Mouse (Mus musculus): ENCODE data around the gene Dazl. TPM values are rescaled to one million over a fixed set of nuclear protein-coding genes. Genes with fewer than 3 reads are reported as not detected.

Gene Dazl
- polyA plus RNA-seq, 1 experiment = not detected

DNA sequence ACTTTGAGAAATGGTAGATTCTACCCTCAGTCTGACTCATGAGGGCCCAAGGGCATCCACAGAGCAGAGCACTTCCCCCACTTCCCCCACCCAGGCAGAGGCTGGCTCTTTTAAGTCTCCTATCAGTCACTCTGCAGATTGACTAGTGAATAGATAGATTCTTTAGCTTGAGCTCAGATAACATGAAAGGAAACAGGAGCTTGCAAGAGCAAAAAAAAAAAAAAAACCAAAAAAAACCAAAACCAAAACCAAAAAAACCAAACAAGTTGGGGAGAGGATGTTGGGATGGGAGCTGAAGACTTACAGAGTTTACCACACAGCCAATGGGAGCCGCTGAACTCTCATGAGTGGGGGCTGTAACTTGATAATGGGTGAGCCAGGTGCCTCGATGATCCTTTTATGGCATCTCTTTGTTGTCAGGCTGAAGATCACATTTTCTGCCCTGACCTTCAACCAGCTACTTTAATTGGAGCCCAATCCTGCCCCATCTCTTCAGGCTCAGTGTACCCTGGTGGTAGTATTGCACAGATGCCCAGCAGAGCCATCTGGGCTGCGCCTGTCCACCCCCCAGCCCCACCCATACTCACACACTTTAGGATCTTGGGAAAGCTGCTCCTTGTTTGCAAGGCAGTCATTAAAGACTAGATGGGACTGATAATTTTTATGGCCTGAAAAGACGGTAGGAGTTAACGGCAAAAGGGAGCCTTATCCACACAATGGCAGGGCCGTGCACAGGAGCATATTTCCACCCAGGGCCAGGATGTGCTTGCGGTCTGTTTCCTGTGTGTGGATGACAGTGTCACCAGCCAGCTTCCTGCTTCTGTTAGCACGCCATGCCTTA lies 38.0 kb upstream of the Dazl start:
- H3ac ChIP-seq (ENCODE audit: control insufficient read depth, insufficient read length, low read depth) = no peak overlapping the region
- no peak overlapping the region for H3K4me3 ChIP-seq (ENCODE audit: insufficient read depth, poor library complexity, severe bottlenecking)
- H3K79me3 ChIP-seq (ENCODE audit: low read depth) = no peaks in the 10 kb centered on the region
- no peaks in the 10 kb centered on the region for H3K36me3 ChIP-seq (ENCODE audit: control insufficient read depth, insufficient read depth)
- no peaks in the 10 kb centered on the region for H3K27me3 ChIP-seq (ENCODE audit: control insufficient read depth, insufficient read depth, insufficient read length)
- H3K79me2 ChIP-seq (ENCODE audit: control insufficient read depth, insufficient read depth) = no peaks in the 10 kb centered on the region
- TF ChIP-seq FOSL1 (IDR thresholded peaks at IDR 0.05; ENCODE audit: insufficient read depth, low read length, poor library complexity, severe bottlenecking) (no peak), MYOG (IDR thresholded peaks at IDR 0.05; ENCODE audit: control insufficient read depth, extremely low read depth, insufficient read length) (no peak), USF1 (IDR thresholded peaks at IDR 0.05; ENCODE audit: low read depth) (no peak), MYOD1 (IDR thresholded peaks at IDR 0.05; ENCODE audit: control insufficient read depth, insufficient read length, low read depth) (no peak), CTCF (IDR thresholded peaks at IDR 0.05; ENCODE audit: control insufficient read depth, insufficient read depth, insufficient read length) (no peak), CEBPB (IDR thresholded peaks at IDR 0.05; ENCODE audit: low read depth) (no peak), MAX (IDR thresholded peaks at IDR 0.05) (no peak)

- no peaks in the 10 kb centered on the region for H3K79me3 ChIP-seq (ENCODE audit: low read depth)
- H3K36me3 ChIP-seq (ENCODE audit: control insufficient read depth, insufficient read depth) = no peaks in the 10 kb centered on the region
- H3K27me3 ChIP-seq (ENCODE audit: control insufficient read depth, insufficient read depth, insufficient read length) = no peaks in the 10 kb centered on the region
- no peaks in the 10 kb centered on the region for H3K79me2 ChIP-seq (ENCODE audit: control insufficient read depth, insufficient read depth)
- H3ac ChIP-seq (ENCODE audit: control insufficient read depth, insufficient read length, low read depth) = no peak overlapping the region
- H3K4me3 ChIP-seq (ENCODE audit: insufficient read depth, poor library complexity, severe bottlenecking) = no peak overlapping the region
- TF ChIP-seq MAX (IDR thresholded peaks at IDR 0.05) (no peak), USF1 (IDR thresholded peaks at IDR 0.05; ENCODE audit: low read depth) (no peak), MYOD1 (IDR thresholded peaks at IDR 0.05; ENCODE audit: control insufficient read depth, insufficient read length, low read depth) (no peak), CEBPB (IDR thresholded peaks at IDR 0.05; ENCODE audit: low read depth) (no peak), MYOG (IDR thresholded peaks at IDR 0.05; ENCODE audit: control insufficient read depth, extremely low read depth, insufficient read length) (no peak), FOSL1 (IDR thresholded peaks at IDR 0.05; ENCODE audit: insufficient read depth, low read length, poor library complexity, severe bottlenecking) (no peak), CTCF (IDR thresholded peaks at IDR 0.05; ENCODE audit: control insufficient read depth, insufficient read depth, insufficient read length) (no peak)
These were observed 36.8 kb upstream of the Dazl start for GRCm38 (mm10) chr17:50330245-50330644.

GRCm38 (mm10) chr17:50324658-50325057 lies 31.2 kb upstream of the Dazl start:
- H3K36me3 ChIP-seq (ENCODE audit: control insufficient read depth, insufficient read depth) = no peaks in the 10 kb centered on the region
- TF ChIP-seq USF1 (IDR thresholded peaks at IDR 0.05; ENCODE audit: low read depth) (no peak), MAX (IDR thresholded peaks at IDR 0.05) (no peak), MYOD1 (IDR thresholded peaks at IDR 0.05; ENCODE audit: control insufficient read depth, insufficient read length, low read depth) (no peak), FOSL1 (IDR thresholded peaks at IDR 0.05; ENCODE audit: insufficient read depth, low read length, poor library complexity, severe bottlenecking) (no peak), MYOG (IDR thresholded peaks at IDR 0.05; ENCODE audit: control insufficient read depth, extremely low read depth, insufficient read length) (no peak), CEBPB (IDR thresholded peaks at IDR 0.05; ENCODE audit: low read depth) (no peak), CTCF (IDR thresholded peaks at IDR 0.05; ENCODE audit: control insufficient read depth, insufficient read depth, insufficient read length) (no peak)
- H3K79me3 ChIP-seq (ENCODE audit: low read depth) = no peaks in the 10 kb centered on the region
- H3ac ChIP-seq (ENCODE audit: control insufficient read depth, insufficient read length, low read depth) = no peak overlapping the region
- H3K4me3 ChIP-seq (ENCODE audit: insufficient read depth, poor library complexity, severe bottlenecking) = no peak overlapping the region
- H3K27me3 ChIP-seq (ENCODE audit: control insufficient read depth, insufficient read depth, insufficient read length) = no peaks in the 10 kb centered on the region
- no peaks in the 10 kb centered on the region for H3K79me2 ChIP-seq (ENCODE audit: control insufficient read depth, insufficient read depth)

- H3ac ChIP-seq (ENCODE audit: control insufficient read depth, insufficient read length, low read depth) = no peak overlapping the region
- no peaks in the 10 kb centered on the region for H3K79me2 ChIP-seq (ENCODE audit: control insufficient read depth, insufficient read depth)
- no peaks in the 10 kb centered on the region for H3K27me3 ChIP-seq (ENCODE audit: control insufficient read depth, insufficient read depth, insufficient read length)
- no peaks in the 10 kb centered on the region for H3K36me3 ChIP-seq (ENCODE audit: control insufficient read depth, insufficient read depth)
- TF ChIP-seq MYOD1 (IDR thresholded peaks at IDR 0.05; ENCODE audit: control insufficient read depth, insufficient read length, low read depth) (no peak), USF1 (IDR thresholded peaks at IDR 0.05; ENCODE audit: low read depth) (no peak), MYOG (IDR thresholded peaks at IDR 0.05; ENCODE audit: control insufficient read depth, extremely low read depth, insufficient read length) (no peak), FOSL1 (IDR thresholded peaks at IDR 0.05; ENCODE audit: insufficient read depth, low read length, poor library complexity, severe bottlenecking) (no peak), CEBPB (IDR thresholded peaks at IDR 0.05; ENCODE audit: low read depth) (no peak), MAX (IDR thresholded peaks at IDR 0.05) (no peak), CTCF (IDR thresholded peaks at IDR 0.05; ENCODE audit: control insufficient read depth, insufficient read depth, insufficient read length) (no peak)
- no peak overlapping the region for H3K4me3 ChIP-seq (ENCODE audit: insufficient read depth, poor library complexity, severe bottlenecking)
- H3K79me3 ChIP-seq (ENCODE audit: low read depth) = no peaks in the 10 kb centered on the region
These were observed 25.4 kb upstream of the Dazl start for GRCm38 (mm10) chr17:50318810-50319209.

DNA sequence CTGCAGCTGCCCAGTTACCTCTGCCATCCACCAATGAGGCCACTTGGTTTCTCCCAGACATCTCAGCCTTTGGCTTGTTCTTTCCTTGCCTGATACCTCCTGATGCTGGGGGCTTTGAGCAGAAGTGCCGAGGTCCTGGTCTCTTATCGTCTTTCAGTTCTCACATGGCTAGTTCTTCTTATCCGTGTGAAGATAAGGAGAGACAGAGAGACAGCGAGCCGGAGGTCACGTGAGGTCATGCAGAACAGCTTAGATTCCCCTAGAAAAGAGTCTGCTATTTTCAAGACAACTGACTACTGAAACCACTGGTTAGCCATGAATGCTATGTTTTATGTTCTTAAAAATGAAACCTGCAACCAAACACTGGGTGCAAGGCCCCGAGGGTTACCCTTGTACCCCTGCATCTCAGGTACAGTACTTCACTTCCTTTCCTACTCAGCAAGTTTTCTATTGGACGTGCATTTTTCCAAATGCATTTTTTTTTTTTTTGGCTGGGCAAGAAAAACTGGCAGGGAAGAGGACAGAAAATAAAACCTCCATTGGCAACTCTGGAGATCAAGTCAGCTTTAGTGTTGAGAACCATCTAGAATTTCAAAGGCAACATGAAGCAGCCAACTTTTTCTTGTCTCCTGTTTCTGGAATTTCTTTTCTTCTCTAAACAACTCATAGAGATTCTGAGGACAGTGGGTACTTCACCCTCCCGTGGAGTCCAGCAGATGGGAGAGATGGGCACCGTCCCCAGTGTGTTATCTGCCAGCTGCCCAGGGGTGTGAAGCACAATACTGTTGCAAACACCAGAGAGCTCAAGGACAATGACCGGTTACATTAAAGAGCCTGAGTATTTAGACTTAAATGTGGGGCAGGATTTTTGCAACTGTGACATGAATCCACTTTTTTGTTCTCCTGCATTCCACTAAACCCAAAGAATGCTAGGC lies 23.0 kb upstream of the Dazl start:
- TF ChIP-seq CEBPB (IDR thresholded peaks at IDR 0.05; ENCODE audit: low read depth) = no peak
- no peak for TF ChIP-seq MYOD1 (IDR thresholded peaks at IDR 0.05; ENCODE audit: control insufficient read depth, insufficient read length, low read depth)
- no peak for TF ChIP-seq MAX (IDR thresholded peaks at IDR 0.05)
- no peak for TF ChIP-seq MYOG (IDR thresholded peaks at IDR 0.05; ENCODE audit: control insufficient read depth, extremely low read depth, insufficient read length)
- TF ChIP-seq USF1 (IDR thresholded peaks at IDR 0.05; ENCODE audit: low read depth) = no peak
- TF ChIP-seq CTCF (IDR thresholded peaks at IDR 0.05; ENCODE audit: control insufficient read depth, insufficient read depth, insufficient read length) = no peak
- no peak for TF ChIP-seq FOSL1 (IDR thresholded peaks at IDR 0.05; ENCODE audit: insufficient read depth, low read length, poor library complexity, severe bottlenecking)
- no peaks in the 10 kb centered on the region for H3K36me3 ChIP-seq (ENCODE audit: control insufficient read depth, insufficient read depth)
- H3K27me3 ChIP-seq (ENCODE audit: control insufficient read depth, insufficient read depth, insufficient read length) = no peaks in the 10 kb centered on the region
- H3ac ChIP-seq (ENCODE audit: control insufficient read depth, insufficient read length, low read depth) = no peak overlapping the region
- no peaks in the 10 kb centered on the region for H3K79me3 ChIP-seq (ENCODE audit: low read depth)
- no peak overlapping the region for H3K4me3 ChIP-seq (ENCODE audit: insufficient read depth, poor library complexity, severe bottlenecking)
- no peaks in the 10 kb centered on the region for H3K79me2 ChIP-seq (ENCODE audit: control insufficient read depth, insufficient read depth)
